Mouse (Mus musculus): ENCODE measurements around the gene Tmprss11f. TPM values are rescaled to one million over a fixed set of nuclear protein-coding genes. Genes with fewer than 3 reads are reported as not detected.
"Not testable (repeated sequence)": the region's sequence is repeated elsewhere in the genome, so short reads cannot be mapped to it uniquely, and the experiment has no call there.

Gene Tmprss11f
- polyA plus RNA-seq (2014; fragmentation: Nextera tagmentation; extraction: Ambion mirVana): not detected in 2 replicates

DNA sequence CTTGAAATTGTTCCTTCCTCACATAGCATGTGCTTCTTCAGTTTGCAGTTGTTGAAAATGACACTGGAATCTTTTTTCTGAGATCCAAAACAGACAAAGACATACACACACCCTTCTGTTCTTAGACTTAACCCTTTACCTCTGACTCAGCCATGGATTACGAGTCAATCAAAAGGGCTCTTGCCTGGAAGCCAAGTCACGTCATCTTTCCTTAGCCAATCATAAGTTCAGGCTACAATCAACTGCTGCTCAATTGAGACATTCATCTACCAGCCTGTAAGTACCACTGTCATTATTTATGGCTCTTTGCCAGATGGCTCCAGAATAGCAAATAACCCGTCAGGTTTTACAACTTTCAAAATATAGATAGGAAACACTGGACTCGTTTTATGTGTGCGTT, at the start of gene Tmprss11f:
Gene Tmprss11f (minus strand): TSS at position 101 of the 400 bp plus-strand sequence.
- Histone ChIP-seq H3K36me3 (ENCODE audit: control insufficient read depth, insufficient read depth, low read length) (no peaks in the 10 kb centered on the region), H3K4me3 (ENCODE audit: low read depth, low read length) (no peak within 1 kb of the TSS), H3K9ac (ENCODE audit: low read depth, low read length) (no peak within 1 kb of the TSS), H3K4me2 (no peak within 1 kb of the TSS), H3K9me3 (ENCODE audit: control insufficient read depth, low read length) (no peaks in the 10 kb centered on the region), H3K4me1 (replicated peaks; ENCODE audit: control insufficient read depth, insufficient read depth, low read length) (no peaks in the 10 kb centered on the region), H3K27me3 (replicated peaks; ENCODE audit: control insufficient read depth, insufficient read depth, low read length) (no peaks in the 10 kb centered on the region), H3K27ac (ENCODE audit: low read depth, low read length) (no peak within 1 kb of the TSS)
- ATAC-seq (replicated peaks; ENCODE audit: low FRiP score): no peak
- DNase-seq (ENCODE audit: low spot score): no peak
- 64% methylated on average over 5 of the region's 5 CpGs for WGBS

GRCm38 (mm10) chr5:86676262-86676661, 44.0 kb upstream of the Tmprss11f start, which contains the start of gene Tmprss11b:
Tmprss11b (minus strand) TSS chr5:86676362.
- no peaks in the 10 kb centered on the region for H3K9me3 ChIP-seq (ENCODE audit: control insufficient read depth, low read length)
- no peaks in the 10 kb centered on the region for H3K4me1 ChIP-seq (replicated peaks; ENCODE audit: control insufficient read depth, insufficient read depth, low read length)
- no peak within 1 kb of the TSS for H3K4me3 ChIP-seq (ENCODE audit: low read depth, low read length)
- WGBS: 69% methylated on average over 5 of the region's 5 CpGs
- ATAC-seq (replicated peaks; ENCODE audit: low FRiP score) (no peak), DNase-seq (ENCODE audit: low spot score) (no peak)
- H3K27me3 ChIP-seq (replicated peaks; ENCODE audit: control insufficient read depth, insufficient read depth, low read length): no peaks in the 10 kb centered on the region
- H3K4me2 ChIP-seq: no peak within 1 kb of the TSS
- no peaks in the 10 kb centered on the region for H3K36me3 ChIP-seq (ENCODE audit: control insufficient read depth, insufficient read depth, low read length)
- no peak within 1 kb of the TSS for H3K9ac ChIP-seq (ENCODE audit: low read depth, low read length)
- no peak within 1 kb of the TSS for H3K27ac ChIP-seq (ENCODE audit: low read depth, low read length)

- not testable (repeated sequence) for ATAC-seq (replicated peaks; ENCODE audit: low FRiP score); DNase-seq (ENCODE audit: low spot score)
- 27% methylated on average over 4 of the region's 4 CpGs for WGBS
Measured at GRCm38 (mm10) chr5:86649185-86649584, 17.0 kb upstream of the Tmprss11f start.

DNA sequence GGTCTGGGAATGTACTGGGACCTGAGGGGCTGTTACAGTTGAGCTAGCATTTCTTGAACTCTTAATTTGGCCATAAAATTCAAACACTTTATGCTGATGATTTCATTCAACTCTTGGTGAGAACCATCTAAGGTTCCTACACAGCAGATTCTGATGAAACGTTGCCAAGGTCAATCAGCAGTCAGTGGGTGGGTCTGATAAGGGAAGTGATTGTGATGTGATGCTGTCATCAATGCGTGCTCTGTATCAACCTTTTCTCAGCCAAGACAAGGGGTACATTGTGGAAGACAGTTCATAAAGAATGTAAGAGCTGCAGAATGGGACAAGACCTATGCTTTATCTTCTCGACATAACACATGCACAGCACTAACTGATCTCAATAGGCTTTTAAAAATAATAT, 8.6 kb upstream of the Tmprss11f start:
- Histone ChIP-seq H3K4me1 (replicated peaks; ENCODE audit: control insufficient read depth, insufficient read depth, low read length) (no peaks in the 10 kb centered on the region), H3K4me3 (ENCODE audit: low read depth, low read length) (no peak overlapping the region), H3K27ac (ENCODE audit: low read depth, low read length) (no peak overlapping the region), H3K36me3 (ENCODE audit: control insufficient read depth, insufficient read depth, low read length) (no peaks in the 10 kb centered on the region), H3K27me3 (replicated peaks; ENCODE audit: control insufficient read depth, insufficient read depth, low read length) (no peaks in the 10 kb centered on the region), H3K4me2 (no peak overlapping the region), H3K9me3 (ENCODE audit: control insufficient read depth, low read length) (no peaks in the 10 kb centered on the region), H3K9ac (ENCODE audit: low read depth, low read length) (no peak overlapping the region)
- no peak for DNase-seq (ENCODE audit: low spot score)
- no peak for ATAC-seq (replicated peaks; ENCODE audit: low FRiP score)
- 46% methylated on average over 3 of the region's 3 CpGs for WGBS

More at GRCm38 (mm10) chr5:86649185-86649584, 17.0 kb upstream of the Tmprss11f start:
- not testable (repeated sequence) for H3K36me3 ChIP-seq (ENCODE audit: control insufficient read depth, insufficient read depth, low read length); H3K4me1 ChIP-seq (replicated peaks; ENCODE audit: control insufficient read depth, insufficient read depth, low read length); H3K9ac ChIP-seq (ENCODE audit: low read depth, low read length); H3K4me2 ChIP-seq; H3K9me3 ChIP-seq (ENCODE audit: control insufficient read depth, low read length); H3K4me3 ChIP-seq (ENCODE audit: low read depth, low read length); H3K27ac ChIP-seq (ENCODE audit: low read depth, low read length); H3K27me3 ChIP-seq (replicated peaks; ENCODE audit: control insufficient read depth, insufficient read depth, low read length)

DNA sequence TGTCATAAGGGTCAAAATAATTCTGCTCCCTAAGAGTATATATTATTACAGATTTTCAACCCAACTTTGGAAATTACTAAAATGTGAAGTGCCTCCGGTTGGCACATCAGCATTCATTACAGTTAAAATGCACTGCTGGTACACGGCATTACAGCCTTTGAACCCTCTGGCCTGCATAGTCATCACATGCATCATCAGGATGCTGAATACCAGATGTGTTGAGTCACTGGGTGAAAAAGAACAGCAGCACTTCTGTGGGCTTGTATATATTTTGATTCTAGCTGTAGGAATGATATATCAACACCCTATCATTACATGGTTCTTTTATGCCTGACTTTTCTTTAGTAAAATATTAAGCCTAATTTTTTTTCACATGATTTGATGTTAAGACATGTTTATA, 1.5 kb downstream of the Tmprss11f start:
- H3K9me3 ChIP-seq (ENCODE audit: control insufficient read depth, low read length): no peaks in the 10 kb centered on the region
- H3K27me3 ChIP-seq (replicated peaks; ENCODE audit: control insufficient read depth, insufficient read depth, low read length): no peaks in the 10 kb centered on the region
- no peaks in the 10 kb centered on the region for H3K36me3 ChIP-seq (ENCODE audit: control insufficient read depth, insufficient read depth, low read length)
- H3K4me1 ChIP-seq (replicated peaks; ENCODE audit: control insufficient read depth, insufficient read depth, low read length): no peaks in the 10 kb centered on the region
- H3K4me3 ChIP-seq (ENCODE audit: low read depth, low read length): no peak overlapping the region
- ATAC-seq (replicated peaks; ENCODE audit: low FRiP score) (no peak), DNase-seq (ENCODE audit: low spot score) (no peak)
- no peak overlapping the region for H3K27ac ChIP-seq (ENCODE audit: low read depth, low read length)
- no peak overlapping the region for H3K4me2 ChIP-seq
- no peak overlapping the region for H3K9ac ChIP-seq (ENCODE audit: low read depth, low read length)
- WGBS: 82% methylated on average over 2 of the region's 2 CpGs

GRCm38 (mm10) chr5:86621778-86622177, 10.4 kb downstream of the Tmprss11f start:
- Histone ChIP-seq H3K4me3 (ENCODE audit: low read depth, low read length) (no peak overlapping the region), H3K27me3 (replicated peaks; ENCODE audit: control insufficient read depth, insufficient read depth, low read length) (no peaks in the 10 kb centered on the region), H3K4me1 (replicated peaks; ENCODE audit: control insufficient read depth, insufficient read depth, low read length) (no peaks in the 10 kb centered on the region), H3K9ac (ENCODE audit: low read depth, low read length) (no peak overlapping the region), H3K9me3 (ENCODE audit: control insufficient read depth, low read length) (0 out of 2 replicates have a peak, but pooled peaks cover 2% of the 10 kb centered on the region), H3K4me2 (no peak overlapping the region), H3K36me3 (ENCODE audit: control insufficient read depth, insufficient read depth, low read length) (no peaks in the 10 kb centered on the region), H3K27ac (ENCODE audit: low read depth, low read length) (no peak overlapping the region)
- ATAC-seq (replicated peaks; ENCODE audit: low FRiP score): no peak
- DNase-seq (ENCODE audit: low spot score): no peak
- 58% methylated on average over 1 of the region's 1 CpGs for WGBS

GRCm38 (mm10) chr5:86585896-86586295, 46.3 kb downstream of the Tmprss11f start:
- H3K4me2 ChIP-seq: no peak overlapping the region
- H3K4me3 ChIP-seq (ENCODE audit: low read depth, low read length): no peak overlapping the region
- H3K27me3 ChIP-seq (replicated peaks; ENCODE audit: control insufficient read depth, insufficient read depth, low read length): no peaks in the 10 kb centered on the region
- H3K9ac ChIP-seq (ENCODE audit: low read depth, low read length): no peak overlapping the region
- no peaks in the 10 kb centered on the region for H3K9me3 ChIP-seq (ENCODE audit: control insufficient read depth, low read length)
- H3K27ac ChIP-seq (ENCODE audit: low read depth, low read length): no peak overlapping the region
- no peaks in the 10 kb centered on the region for H3K36me3 ChIP-seq (ENCODE audit: control insufficient read depth, insufficient read depth, low read length)
- DNase-seq (ENCODE audit: low spot score) (no peak), ATAC-seq (replicated peaks; ENCODE audit: low FRiP score) (no peak)
- no peaks in the 10 kb centered on the region for H3K4me1 ChIP-seq (replicated peaks; ENCODE audit: control insufficient read depth, insufficient read depth, low read length)
- 74% methylated on average over 3 of the region's 3 CpGs for WGBS

DNA sequence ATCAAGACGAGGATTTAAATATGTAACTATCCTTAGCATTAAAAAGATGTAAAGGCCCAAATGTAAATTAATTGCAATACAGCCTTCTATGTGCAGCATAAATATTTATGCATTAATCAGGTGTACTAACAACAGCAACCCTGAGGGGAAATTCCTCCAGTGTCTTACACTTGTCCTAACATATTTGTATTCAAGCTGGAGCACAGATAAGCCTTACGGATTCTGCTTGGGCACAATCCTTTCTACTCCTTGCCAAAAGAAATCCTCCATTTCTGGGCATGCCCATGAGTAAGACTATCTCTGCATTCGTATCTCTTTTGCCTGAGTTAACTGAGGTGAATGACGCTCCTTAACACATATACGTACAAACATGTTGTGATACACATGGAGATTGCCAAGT, 49.6 kb downstream of the Tmprss11f start:
- Histone ChIP-seq H3K27ac (ENCODE audit: low read depth, low read length) (no peak overlapping the region), H3K9me3 (ENCODE audit: control insufficient read depth, low read length) (no peaks in the 10 kb centered on the region), H3K36me3 (ENCODE audit: control insufficient read depth, insufficient read depth, low read length) (no peaks in the 10 kb centered on the region), H3K4me2 (no peak overlapping the region), H3K4me3 (ENCODE audit: low read depth, low read length) (no peak overlapping the region), H3K27me3 (replicated peaks; ENCODE audit: control insufficient read depth, insufficient read depth, low read length) (no peaks in the 10 kb centered on the region), H3K4me1 (replicated peaks; ENCODE audit: control insufficient read depth, insufficient read depth, low read length) (no peaks in the 10 kb centered on the region), H3K9ac (ENCODE audit: low read depth, low read length) (no peak overlapping the region)
- DNase-seq (ENCODE audit: low spot score) (no peak), ATAC-seq (replicated peaks; ENCODE audit: low FRiP score) (no peak)
- 86% methylated on average over 5 of the region's 5 CpGs for WGBS

- Histone ChIP-seq H3K27me3 (replicated peaks; ENCODE audit: control insufficient read depth, insufficient read depth, low read length) (no peaks in the 10 kb centered on the region), H3K4me1 (replicated peaks; ENCODE audit: control insufficient read depth, insufficient read depth, low read length) (no peaks in the 10 kb centered on the region), H3K9me3 (ENCODE audit: control insufficient read depth, low read length) (no peaks in the 10 kb centered on the region), H3K36me3 (ENCODE audit: control insufficient read depth, insufficient read depth, low read length) (no peaks in the 10 kb centered on the region), H3K9ac (ENCODE audit: low read depth, low read length) (no peak overlapping the region), H3K4me3 (ENCODE audit: low read depth, low read length) (no peak overlapping the region), H3K27ac (ENCODE audit: low read depth, low read length) (no peak overlapping the region), H3K4me2 (no peak overlapping the region)
- 76% methylated on average over 5 of the region's 5 CpGs for WGBS
- no peak for ATAC-seq (replicated peaks; ENCODE audit: low FRiP score)
- no peak for DNase-seq (ENCODE audit: low spot score)
Measured at GRCm38 (mm10) chr5:86581998-86582397, 50.2 kb downstream of the Tmprss11f start.

All from liver, embryonic 11.5 days (tissue).